Mouse (Mus musculus): ENCODE results near the gene Lpar1. TPM values are rescaled to one million over a fixed set of nuclear protein-coding genes. Genes with fewer than 3 reads are reported as not detected.

Lpar1 gene
- polyA plus RNA-seq, 1 experiment from 2014 or later = 36.4 TPM

DNA sequence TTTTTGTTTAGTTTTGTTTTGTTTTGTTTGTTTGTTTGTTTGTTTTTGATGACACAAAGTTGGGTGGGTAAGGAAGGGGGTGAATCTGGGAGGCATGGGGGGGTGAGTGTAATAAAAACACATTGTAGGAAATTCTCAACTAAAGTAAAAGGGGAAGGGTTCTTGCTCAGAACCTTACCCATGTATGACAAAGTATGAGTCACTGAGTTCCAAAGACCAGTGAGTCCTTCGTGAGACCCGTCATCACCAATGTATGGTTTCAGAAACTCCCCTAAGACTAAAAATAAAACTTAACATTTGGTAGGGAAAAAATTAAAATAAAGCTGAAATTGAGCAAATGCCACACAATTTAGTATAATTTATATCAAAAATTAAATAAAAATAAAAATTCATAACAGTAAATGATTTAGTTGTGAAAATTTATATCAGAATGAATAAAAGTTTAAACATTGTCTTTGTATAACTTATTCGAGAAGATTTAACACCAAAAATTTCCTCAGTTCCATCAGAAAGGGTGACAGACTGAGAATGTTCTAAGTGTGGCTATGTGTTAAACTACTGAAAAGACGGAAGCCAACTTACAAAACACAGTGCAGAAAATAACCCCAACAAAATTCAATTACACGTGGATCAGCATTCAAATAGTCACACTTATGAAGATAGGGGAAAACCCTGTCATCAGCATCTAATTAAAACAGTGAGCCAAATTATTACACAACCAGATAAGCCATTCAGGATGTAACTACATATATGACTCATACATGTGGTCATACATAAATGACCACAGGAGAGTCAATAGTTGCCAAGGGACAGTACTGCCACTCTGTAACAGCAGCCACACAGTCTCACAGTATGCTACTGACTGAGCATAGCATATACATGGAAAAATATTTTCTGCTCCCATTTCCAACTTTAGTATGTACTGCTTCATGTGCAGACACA, 83.8 kb downstream of the Lpar1 start:
- no peak overlapping the region for H3K4me2 ChIP-seq (replicated peaks; ENCODE audit: low read depth)
- no peaks in the 10 kb centered on the region for H3K9me3 ChIP-seq (ENCODE audit: control insufficient read depth, low read length)
- no peak overlapping the region for H3K27ac ChIP-seq (replicated peaks)
- whole genome bisulfite sequencing = 84% methylated on average over 5 of the region's 5 CpGs
- no peak overlapping the region for H3K9ac ChIP-seq (ENCODE audit: low read length)
- H3K4me1 ChIP-seq (replicated peaks; ENCODE audit: control insufficient read depth, insufficient read depth) = no peaks in the 10 kb centered on the region
- TF ChIP-seq EP300 (optimal IDR thresholded peaks at IDR 0.05) (no peak), CTCF (IDR thresholded peaks at IDR 0.05; ENCODE audit: low read depth) (no peak)
- DNase-seq (ENCODE audit: low spot score) = no peak
- H3K27me3 ChIP-seq (ENCODE audit: control insufficient read depth, insufficient read depth, low read length) = no peaks in the 10 kb centered on the region
- no peaks in the 10 kb centered on the region for H3K36me3 ChIP-seq (ENCODE audit: control insufficient read depth, insufficient read depth, low read length)
- no peak overlapping the region for H3K4me3 ChIP-seq (ENCODE audit: low read depth, low read length)
- ATAC-seq (ENCODE audit: low FRiP score, low TSS enrichment) = peak; percentile 86

GRCm38 (mm10) chr4:58469035-58469434, 84.7 kb downstream of the Lpar1 start:
- Histone ChIP-seq H3K36me3 (ENCODE audit: control insufficient read depth, insufficient read depth, low read length) (no peaks in the 10 kb centered on the region), H3K9ac (ENCODE audit: low read length) (no peak overlapping the region), H3K27me3 (ENCODE audit: control insufficient read depth, insufficient read depth, low read length) (no peaks in the 10 kb centered on the region), H3K9me3 (ENCODE audit: control insufficient read depth, low read length) (no peaks in the 10 kb centered on the region), H3K4me1 (replicated peaks; ENCODE audit: control insufficient read depth, insufficient read depth) (no peaks in the 10 kb centered on the region), H3K27ac (replicated peaks) (no peak overlapping the region), H3K4me2 (replicated peaks; ENCODE audit: low read depth) (no peak overlapping the region), H3K4me3 (ENCODE audit: low read depth, low read length) (no peak overlapping the region)
- 79% methylated on average over 7 of the region's 7 CpGs for WGBS
- DNase-seq (ENCODE audit: low spot score) (no peak), ATAC-seq (ENCODE audit: low FRiP score, low TSS enrichment) (no peak)
- TF ChIP-seq CTCF (IDR thresholded peaks at IDR 0.05; ENCODE audit: low read depth) (no peak), EP300 (optimal IDR thresholded peaks at IDR 0.05) (no peak)

GRCm38 (mm10) chr4:58465586-58465985, 88.1 kb downstream of the Lpar1 start:
- Histone ChIP-seq H3K9ac (ENCODE audit: low read length) (no peak overlapping the region), H3K9me3 (ENCODE audit: control insufficient read depth, low read length) (no peaks in the 10 kb centered on the region), H3K27ac (replicated peaks) (no peak overlapping the region), H3K4me1 (replicated peaks; ENCODE audit: control insufficient read depth, insufficient read depth) (no peaks in the 10 kb centered on the region), H3K27me3 (ENCODE audit: control insufficient read depth, insufficient read depth, low read length) (no peaks in the 10 kb centered on the region), H3K4me3 (ENCODE audit: low read depth, low read length) (no peak overlapping the region), H3K4me2 (replicated peaks; ENCODE audit: low read depth) (no peak overlapping the region), H3K36me3 (ENCODE audit: control insufficient read depth, insufficient read depth, low read length) (no peaks in the 10 kb centered on the region)
- no peak for DNase-seq (ENCODE audit: low spot score)
- ATAC-seq (ENCODE audit: low FRiP score, low TSS enrichment) = no peak
- WGBS = 89% methylated on average over 5 of the region's 5 CpGs
- TF ChIP-seq CTCF (IDR thresholded peaks at IDR 0.05; ENCODE audit: low read depth) = no peak
- TF ChIP-seq EP300 (optimal IDR thresholded peaks at IDR 0.05) = no peak

DNA sequence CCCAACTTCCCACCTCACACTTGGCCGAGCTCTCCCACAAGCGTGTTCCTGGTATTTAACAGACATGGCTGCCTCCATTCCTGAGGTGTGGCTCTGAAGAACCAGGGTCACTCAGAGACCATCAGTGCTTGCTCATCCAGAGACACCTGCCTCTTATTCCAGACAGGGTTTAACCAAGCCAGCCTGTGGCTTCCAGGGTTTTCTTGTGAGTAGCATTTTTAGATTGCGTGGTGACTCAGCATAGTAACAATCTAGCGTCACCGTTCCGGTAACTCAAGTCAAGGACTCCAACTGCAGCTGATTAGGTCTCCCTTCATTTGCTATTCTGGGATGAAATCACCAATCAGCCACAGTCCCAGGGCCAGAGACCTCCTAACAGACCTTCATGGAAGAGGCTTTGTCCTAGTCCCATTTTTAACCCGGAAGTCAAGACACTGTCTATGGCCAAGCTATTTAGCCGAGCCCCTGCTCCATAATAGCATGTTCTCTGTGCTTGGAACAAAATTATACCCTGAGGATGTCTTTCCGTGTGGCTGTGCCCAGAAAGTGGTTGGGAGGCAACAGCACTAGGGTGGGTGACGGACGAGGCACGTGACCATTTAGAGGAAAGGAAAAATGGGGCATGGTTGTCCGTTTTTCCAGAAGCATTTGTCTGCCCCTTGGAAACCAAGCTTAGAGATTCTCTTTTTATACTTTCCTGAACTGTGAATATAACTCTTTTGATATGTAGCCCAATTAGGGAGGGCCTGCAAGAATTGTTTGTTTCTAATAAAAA, 89.1 kb downstream of the Lpar1 start:
- ATAC-seq (ENCODE audit: low FRiP score, low TSS enrichment) = no peak
- Histone ChIP-seq H3K27me3 (ENCODE audit: control insufficient read depth, insufficient read depth, low read length) (no peaks in the 10 kb centered on the region), H3K36me3 (ENCODE audit: control insufficient read depth, insufficient read depth, low read length) (no peaks in the 10 kb centered on the region), H3K9ac (ENCODE audit: low read length) (no peak overlapping the region), H3K4me1 (replicated peaks; ENCODE audit: control insufficient read depth, insufficient read depth) (no peaks in the 10 kb centered on the region), H3K4me3 (ENCODE audit: low read depth, low read length) (no peak overlapping the region), H3K27ac (replicated peaks) (no peak overlapping the region), H3K9me3 (ENCODE audit: control insufficient read depth, low read length) (no peaks in the 10 kb centered on the region), H3K4me2 (replicated peaks; ENCODE audit: low read depth) (no peak overlapping the region)
- DNase-seq (ENCODE audit: low spot score) = no peak
- 90% methylated on average over 13 of the region's 13 CpGs for WGBS
- no peak for TF ChIP-seq CTCF (IDR thresholded peaks at IDR 0.05; ENCODE audit: low read depth)
- no peak for TF ChIP-seq EP300 (optimal IDR thresholded peaks at IDR 0.05)

DNA sequence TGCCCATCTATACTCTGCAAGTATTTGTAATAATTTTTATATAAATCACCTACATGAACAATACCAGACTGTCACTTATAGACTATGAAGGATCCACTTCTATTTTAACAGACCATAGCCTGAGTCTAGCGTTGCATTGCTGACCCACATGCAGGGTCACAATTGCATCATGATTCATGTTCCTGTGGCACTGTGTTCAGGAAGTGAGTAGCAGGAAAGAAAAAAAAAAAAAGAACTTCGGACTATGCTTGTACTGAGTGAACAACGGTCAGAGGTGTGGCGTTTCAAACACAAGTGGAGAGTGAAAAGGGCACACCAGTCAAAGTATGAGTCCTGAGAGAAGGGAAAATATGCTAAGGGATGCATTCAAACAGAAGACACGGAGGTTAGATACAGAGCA, 90.7 kb downstream of the Lpar1 start:
- ATAC-seq (ENCODE audit: low FRiP score, low TSS enrichment) (peak; percentile 87), DNase-seq (ENCODE audit: low spot score) (no peak)
- Histone ChIP-seq H3K9me3 (ENCODE audit: control insufficient read depth, low read length) (no peaks in the 10 kb centered on the region), H3K27ac (replicated peaks) (no peak overlapping the region), H3K4me2 (replicated peaks; ENCODE audit: low read depth) (no peak overlapping the region), H3K9ac (ENCODE audit: low read length) (no peak overlapping the region), H3K4me1 (replicated peaks; ENCODE audit: control insufficient read depth, insufficient read depth) (no peaks in the 10 kb centered on the region), H3K36me3 (ENCODE audit: control insufficient read depth, insufficient read depth, low read length) (no peaks in the 10 kb centered on the region), H3K27me3 (ENCODE audit: control insufficient read depth, insufficient read depth, low read length) (no peaks in the 10 kb centered on the region), H3K4me3 (ENCODE audit: low read depth, low read length) (no peak overlapping the region)
- 68% methylated on average over 5 of the region's 5 CpGs for WGBS
- TF ChIP-seq EP300 (optimal IDR thresholded peaks at IDR 0.05) (no peak), CTCF (IDR thresholded peaks at IDR 0.05; ENCODE audit: low read depth) (no peak)
